Mouse (Mus musculus): Measurements from ENCODE around the gene Marc1. TPM values are rescaled to one million over a fixed set of nuclear protein-coding genes. Genes with fewer than 3 reads are reported as not detected.
A peak's percentile ranks its signal among the peaks of the same experiment; 100 is the strongest.

Marc1 gene
- polyA plus RNA-seq, 1 experiment from 2014 or later = 0.15 TPM

GRCm38 (mm10) chr1:184808418-184809012 lies 2.6 kb downstream of the Marc1 start:
- no peaks in the 10 kb centered on the region for H3K36me3 ChIP-seq
- H3K9me3 ChIP-seq (replicated peaks) = no peaks in the 10 kb centered on the region
- H3K27ac ChIP-seq = no peak overlapping the region
- 92% methylated on average over 17 of the region's 17 CpGs for WGBS
- no peak for DNase-seq (ENCODE audit: low spot score)
- no peak overlapping the region for H3K4me3 ChIP-seq
- peaks cover 22% of the 10 kb centered on the region for H3K4me1 ChIP-seq
- H3K27me3 ChIP-seq (ENCODE audit: low read depth, poor library complexity, severe bottlenecking) = peaks cover 46% of the 10 kb centered on the region

GRCm38 (mm10) chr1:184807627-184808417 lies 3.3 kb downstream of the Marc1 start:
- no peak overlapping the region for H3K4me3 ChIP-seq
- peaks cover 22% of the 10 kb centered on the region for H3K4me1 ChIP-seq
- DNase-seq (ENCODE audit: low spot score) = no peak
- peaks cover 46% of the 10 kb centered on the region for H3K27me3 ChIP-seq (ENCODE audit: low read depth, poor library complexity, severe bottlenecking)
- no peaks in the 10 kb centered on the region for H3K9me3 ChIP-seq (replicated peaks)
- WGBS = 80% methylated on average over 15 of the region's 15 CpGs
- H3K36me3 ChIP-seq = no peaks in the 10 kb centered on the region
- H3K27ac ChIP-seq = no peak overlapping the region

GRCm38 (mm10) chr1:184807123-184807522 lies 4.0 kb downstream of the Marc1 start:
- Histone ChIP-seq H3K9me3 (replicated peaks) (no peaks in the 10 kb centered on the region), H3K4me1 (peaks cover 22% of the 10 kb centered on the region), H3K27me3 (ENCODE audit: low read depth, poor library complexity, severe bottlenecking) (peaks cover 39% of the 10 kb centered on the region), H3K36me3 (no peaks in the 10 kb centered on the region), H3K4me3 (no peak overlapping the region), H3K27ac (no peak overlapping the region)
- 86% methylated on average over 7 of the region's 7 CpGs for WGBS
- DNase-seq (ENCODE audit: low spot score) = no peak

GRCm38 (mm10) chr1:184805749-184806148 lies 5.4 kb downstream of the Marc1 start:
- Histone ChIP-seq H3K27ac (no peak overlapping the region), H3K27me3 (ENCODE audit: low read depth, poor library complexity, severe bottlenecking) (peaks cover 25% of the 10 kb centered on the region), H3K36me3 (no peaks in the 10 kb centered on the region), H3K9me3 (replicated peaks) (no peaks in the 10 kb centered on the region), H3K4me3 (no peak overlapping the region), H3K4me1 (peaks cover 13% of the 10 kb centered on the region)
- WGBS = 94% methylated on average over 4 of the region's 4 CpGs
- no peak for DNase-seq (ENCODE audit: low spot score)

GRCm38 (mm10) chr1:184793163-184793876 lies 17.8 kb downstream of the Marc1 start:
- Histone ChIP-seq H3K36me3 (no peaks in the 10 kb centered on the region), H3K27ac (no peak overlapping the region), H3K9me3 (replicated peaks) (no peaks in the 10 kb centered on the region), H3K4me3 (no peak overlapping the region), H3K4me1 (peaks cover 6% of the 10 kb centered on the region; the same call in 1 of the 2 replicates), H3K27me3 (ENCODE audit: low read depth, poor library complexity, severe bottlenecking) (0 out of 2 replicates have a peak, but pooled peaks cover 12% of the 10 kb centered on the region)
- DNase-seq (ENCODE audit: low spot score) = peak; percentile 63
- WGBS = 9% methylated on average over 27 of the region's 27 CpGs

- WGBS = 3% methylated on average over 2 of the region's 2 CpGs
- Histone ChIP-seq H3K4me1 (peaks cover 6% of the 10 kb centered on the region; the same call in 1 of the 2 replicates), H3K27me3 (ENCODE audit: low read depth, poor library complexity, severe bottlenecking) (0 out of 2 replicates have a peak, but pooled peaks cover 12% of the 10 kb centered on the region), H3K9me3 (replicated peaks) (no peaks in the 10 kb centered on the region), H3K4me3 (no peak overlapping the region), H3K27ac (no peak overlapping the region), H3K36me3 (no peaks in the 10 kb centered on the region)
- peak; percentile 46 for DNase-seq (ENCODE audit: low spot score)
Measured at GRCm38 (mm10) chr1:184791109-184791508, 20.0 kb downstream of the Marc1 start.

GRCm38 (mm10) chr1:184786376-184787151 lies 24.5 kb downstream of the Marc1 start:
- WGBS = 73% methylated on average over 13 of the region's 13 CpGs
- Histone ChIP-seq H3K36me3 (no peaks in the 10 kb centered on the region), H3K9me3 (replicated peaks) (no peaks in the 10 kb centered on the region), H3K27me3 (ENCODE audit: low read depth, poor library complexity, severe bottlenecking) (no peaks in the 10 kb centered on the region), H3K27ac (no peak overlapping the region), H3K4me1 (no peaks in the 10 kb centered on the region), H3K4me3 (no peak overlapping the region)
- DNase-seq (ENCODE audit: low spot score) = no peak

- Histone ChIP-seq H3K27me3 (ENCODE audit: low read depth, poor library complexity, severe bottlenecking) (no peaks in the 10 kb centered on the region), H3K4me3 (no peak overlapping the region), H3K36me3 (no peaks in the 10 kb centered on the region), H3K27ac (no peak overlapping the region), H3K9me3 (replicated peaks) (no peaks in the 10 kb centered on the region), H3K4me1 (no peaks in the 10 kb centered on the region)
- WGBS = 88% methylated on average over 4 of the region's 4 CpGs
- no peak for DNase-seq (ENCODE audit: low spot score)
Measured at GRCm38 (mm10) chr1:184783641-184784040, 27.5 kb downstream of the Marc1 start.

- Histone ChIP-seq H3K9me3 (replicated peaks) (no peaks in the 10 kb centered on the region), H3K4me1 (no peaks in the 10 kb centered on the region), H3K27ac (no peak overlapping the region), H3K27me3 (ENCODE audit: low read depth, poor library complexity, severe bottlenecking) (peaks cover 4% of the 10 kb centered on the region; the same call in 1 of the 2 replicates), H3K4me3 (no peak overlapping the region), H3K36me3 (no peaks in the 10 kb centered on the region)
- 28% methylated on average over 14 of the region's 14 CpGs for WGBS
- DNase-seq (ENCODE audit: low spot score) = no peak
Measured at GRCm38 (mm10) chr1:184782161-184782513, 29.0 kb downstream of the Marc1 start.

GRCm38 (mm10) chr1:184781286-184782160 lies 29.6 kb downstream of the Marc1 start:
- 51% methylated on average over 10 of the region's 10 CpGs for WGBS
- Histone ChIP-seq H3K4me1 (no peaks in the 10 kb centered on the region), H3K27ac (no peak overlapping the region), H3K36me3 (no peaks in the 10 kb centered on the region), H3K4me3 (no peak overlapping the region), H3K9me3 (replicated peaks) (no peaks in the 10 kb centered on the region), H3K27me3 (ENCODE audit: low read depth, poor library complexity, severe bottlenecking) (peaks cover 6% of the 10 kb centered on the region; the same call in 1 of the 2 replicates)
- no peak for DNase-seq (ENCODE audit: low spot score)

GRCm38 (mm10) chr1:184778157-184778556 lies 33.0 kb downstream of the Marc1 start:
- DNase-seq (ENCODE audit: low spot score) = no peak
- 95% methylated on average over 6 of the region's 6 CpGs for WGBS
- Histone ChIP-seq H3K4me1 (no peaks in the 10 kb centered on the region), H3K36me3 (no peaks in the 10 kb centered on the region), H3K27ac (no peak overlapping the region), H3K27me3 (ENCODE audit: low read depth, poor library complexity, severe bottlenecking) (peaks cover 17% of the 10 kb centered on the region), H3K4me3 (no peak overlapping the region), H3K9me3 (replicated peaks) (no peaks in the 10 kb centered on the region)

Data from limb, embryonic 10.5 days (tissue).